Mouse (Mus musculus) myocyte (in vitro differentiated cells): ENCODE results near the gene Nup93.

Experiments
- MAX ChIP-seq: IDR thresholded peaks from one replicate; pipeline ENCODE4 v1.6.1; 2011; ENCODE audit warnings: low read depth, mild to moderate bottlenecking, control low read depth
- POLR2A ChIP-seq: IDR thresholded peaks from one replicate; pipeline ENCODE4 v1.6.1; 2011; ENCODE audit warnings: low read depth, mild to moderate bottlenecking, control low read depth, moderate library complexity; ENCODE audit not compliant: insufficient read length
- POLR2AphosphoS2 ChIP-seq: IDR thresholded peaks from one replicate; pipeline ENCODE4 v1.6.1; 2011; ENCODE audit warnings: low read depth, control low read depth; ENCODE audit not compliant: insufficient read length
- USF1 ChIP-seq: IDR thresholded peaks from one replicate; pipeline ENCODE4 v1.6.1; 2011; ENCODE audit warnings: low read depth, mild to moderate bottlenecking, control low read depth, moderate library complexity

GRCm38 (mm10) chr8:94364686-94365312 is 150.4 kb downstream of the Nup93 start:
- TF ChIP-seq POLR2A (no peak), POLR2AphosphoS2 (no peak), USF1 (no peak), MAX (no peak)
